ENCODE assay signal across 10 mouse cellular contexts in genomic region chr5:100109543-100110282, GRCm38 (mm10). TPM values are rescaled to one million over a fixed set of nuclear protein-coding genes. Genes with fewer than 3 reads are reported as not detected.
DNase-seq lines count a peak whose midpoint lies in the region; ATAC-seq lines count a peak whose summit lies in the region.
"Had no signal": no experiment of that assay in that cellular context is flagged by ENCODE, and none has a peak within 500 bp of the region (broad histone marks: within the 10 kb centered on the region; RNA-seq: fewer than 3 reads in every experiment).

No protein-coding gene starts in this region.

- H3K27ac ChIP-seq in forebrain, embryonic 13.5 days, result peak overlapping the region; percentile 71
- H3K27ac ChIP-seq in forebrain, embryonic 10.5 days, result no peak overlapping the region
- H3K27ac ChIP-seq in hindbrain, embryonic 16.5 days (ENCODE audit: low read depth, low read length), result peak overlapping the region; percentile 20; the same call in 1 of the 2 replicates
- no peak overlapping the region for H3K27ac ChIP-seq in intestine, embryonic 15.5 days
- H3K27ac ChIP-seq in limb, embryonic 10.5 days, result no peak overlapping the region
- H3K27ac ChIP-seq: limb, embryonic 15.5 days had no signal

- no peaks in the 10 kb centered on the region for H3K36me3 ChIP-seq in forebrain, embryonic 13.5 days (ENCODE audit: poor library complexity, severe bottlenecking)
- H3K36me3 ChIP-seq in forebrain, embryonic 10.5 days (replicated peaks), result no peaks in the 10 kb centered on the region
- H3K36me3 ChIP-seq in hindbrain, embryonic 16.5 days (ENCODE audit: control insufficient read depth, insufficient read depth, low read length), result no peaks in the 10 kb centered on the region
- H3K36me3 ChIP-seq in intestine, embryonic 15.5 days, result no peaks in the 10 kb centered on the region
- H3K36me3 ChIP-seq in limb, embryonic 10.5 days, result no peaks in the 10 kb centered on the region
- H3K36me3 ChIP-seq: limb, embryonic 15.5 days had no signal

- H3K9me3 ChIP-seq in forebrain, embryonic 13.5 days (replicated peaks), result no peaks in the 10 kb centered on the region
- H3K9me3 ChIP-seq in forebrain, embryonic 10.5 days, result no peaks in the 10 kb centered on the region
- no peaks in the 10 kb centered on the region for H3K9me3 ChIP-seq in hindbrain, embryonic 16.5 days (ENCODE audit: control insufficient read depth, low read length)
- no peaks in the 10 kb centered on the region for H3K9me3 ChIP-seq in intestine, embryonic 15.5 days
- no peaks in the 10 kb centered on the region for H3K9me3 ChIP-seq in limb, embryonic 10.5 days (replicated peaks)
- H3K9me3 ChIP-seq: limb, embryonic 15.5 days had no signal

- no peaks in the 10 kb centered on the region for H3K27me3 ChIP-seq in forebrain, embryonic 13.5 days
- no peaks in the 10 kb centered on the region for H3K27me3 ChIP-seq in forebrain, embryonic 10.5 days (ENCODE audit: poor library complexity, severe bottlenecking)
- H3K27me3 ChIP-seq in hindbrain, embryonic 16.5 days (replicated peaks; ENCODE audit: control insufficient read depth, insufficient read depth, low read length), result no peaks in the 10 kb centered on the region
- H3K27me3 ChIP-seq in intestine, embryonic 15.5 days (replicated peaks), result no peaks in the 10 kb centered on the region
- H3K27me3 ChIP-seq in limb, embryonic 10.5 days (ENCODE audit: low read depth, poor library complexity, severe bottlenecking), result no peaks in the 10 kb centered on the region
- H3K27me3 ChIP-seq: limb, embryonic 15.5 days had no signal

- WGBS in forebrain, embryonic 13.5 days, result 63% methylated on average over 7 of the region's 7 CpGs
- 71% methylated on average over 7 of the region's 7 CpGs for WGBS in forebrain, embryonic 10.5 days
- WGBS in hindbrain, embryonic 16.5 days, result 40% methylated on average over 7 of the region's 7 CpGs
- 48% methylated on average over 7 of the region's 7 CpGs for WGBS in intestine, embryonic 15.5 days
- WGBS in limb, embryonic 10.5 days, result 61% methylated on average over 7 of the region's 7 CpGs

- peak; percentile 41; the same call in 1 of the 2 replicates for ATAC-seq in forebrain, embryonic 13.5 days
- peak; percentile 48 for ATAC-seq in hindbrain, embryonic 16.5 days
- no peak for ATAC-seq in intestine, embryonic 15.5 days

- no peak overlapping the region for H3K4me3 ChIP-seq in forebrain, embryonic 13.5 days
- H3K4me3 ChIP-seq in forebrain, embryonic 10.5 days, result no peak overlapping the region
- H3K4me3 ChIP-seq in hindbrain, embryonic 16.5 days (ENCODE audit: low read length), result no peak overlapping the region
- H3K4me3 ChIP-seq in intestine, embryonic 15.5 days (replicated peaks), result no peak overlapping the region
- H3K4me3 ChIP-seq in limb, embryonic 10.5 days, result no peak overlapping the region
- H3K4me3 ChIP-seq: erythroblast, embryonic 14.5 days; limb, embryonic 15.5 days had no signal

- H3K9ac ChIP-seq in forebrain, embryonic 13.5 days, result no peak overlapping the region
- no peak overlapping the region for H3K9ac ChIP-seq in hindbrain, embryonic 16.5 days (ENCODE audit: low read depth, low read length)
- no peak overlapping the region for H3K9ac ChIP-seq in intestine, embryonic 15.5 days
- H3K9ac ChIP-seq: limb, embryonic 15.5 days had no signal

- peaks cover 17% of the 10 kb centered on the region for H3K4me1 ChIP-seq in forebrain, embryonic 13.5 days
- no peaks in the 10 kb centered on the region; the same call in 1 of the 2 replicates for H3K4me1 ChIP-seq in forebrain, embryonic 10.5 days
- peaks cover 16% of the 10 kb centered on the region for H3K4me1 ChIP-seq in hindbrain, embryonic 16.5 days (ENCODE audit: control insufficient read depth, insufficient read depth, low read depth, low read length)
- no peaks in the 10 kb centered on the region for H3K4me1 ChIP-seq in intestine, embryonic 15.5 days (replicated peaks)
- H3K4me1 ChIP-seq in limb, embryonic 10.5 days, result no peaks in the 10 kb centered on the region

- no peak for DNase-seq in forebrain, embryonic 10.5 days (ENCODE audit: extremely low spot score, low spot score)
- DNase-seq in right cerebral cortex, adult 18-20 months, result peak; percentile 30
- no peak for DNase-seq in right cerebral cortex, postnatal 4 days
- DNase-seq in lung, postnatal 36 days, result peak; percentile 23
- no peak for DNase-seq in limb, embryonic 10.5 days (ENCODE audit: low spot score)

- no peak overlapping the region for H3K4me2 ChIP-seq in forebrain, embryonic 13.5 days
- no peak overlapping the region for H3K4me2 ChIP-seq in hindbrain, embryonic 16.5 days (ENCODE audit: low read length)
- no peak overlapping the region for H3K4me2 ChIP-seq in intestine, embryonic 15.5 days (replicated peaks)
- H3K4me2 ChIP-seq: limb, embryonic 15.5 days had no signal

RNA-seq across cellular contexts. Expression of gene Tmem150c, which starts 49.9 kb away (rescaled TPM):
- 12.7 and 14.0 TPM in 2 replicates for polyA plus RNA-seq in forebrain, embryonic 13.5 days (2015; fragmentation: Nextera tagmentation; extraction: Ambion mirVana)
- 2.2 and 2.3 TPM in 2 replicates for polyA plus RNA-seq in forebrain, embryonic 10.5 days (2016; fragmentation: Nextera tagmentation; extraction: Ambion mirVana)
- 37.1 and 37.2 TPM in 2 replicates for polyA plus RNA-seq in hindbrain, embryonic 16.5 days (2015; fragmentation: Nextera tagmentation; extraction: Ambion mirVana)
- 2.3 and 2.5 TPM in 2 replicates for polyA plus RNA-seq in intestine, embryonic 15.5 days (2015; fragmentation: Nextera tagmentation; extraction: Ambion mirVana)
- 0.60 and 0.66 TPM in 2 replicates for polyA plus RNA-seq in limb, embryonic 10.5 days (2016; fragmentation: Nextera tagmentation; extraction: Ambion mirVana)
- polyA plus RNA-seq: erythroblast, embryonic 14.5 days had no signal

Comparison
In these comparisons a context has a peak if more than half of its experiments do, and no peak if none do; other contexts are left out.
1. H3K27ac ChIP-seq: peak in forebrain, embryonic 13.5 days (single experiment) and hindbrain, embryonic 16.5 days (single experiment); none in forebrain, embryonic 10.5 days (single experiment), intestine, embryonic 15.5 days (single experiment) and limb, embryonic 10.5 days (single experiment).
2. DNase-seq: peak in right cerebral cortex, adult 18-20 months (single experiment) and lung, postnatal 36 days (single experiment); none in forebrain, embryonic 10.5 days (single experiment), right cerebral cortex, postnatal 4 days (single experiment) and limb, embryonic 10.5 days (single experiment).